Mouse (Mus musculus) limb, embryonic 14.5 days (tissue): ENCODE data around the gene Trh. TPM values are rescaled to one million over a fixed set of nuclear protein-coding genes. Genes with fewer than 3 reads are reported as not detected.

Experiments
- ATAC-seq: fragments of 200-750 bp; cut with Nextera tagmentation; 2 replicates; pipeline ENCODE4 v1.8.0; 2017; ENCODE audit warnings: low read depth, moderate number of reproducible peaks, moderate TSS enrichment; ENCODE audit not compliant: low FRiP score
- DNase-seq: peaks from one replicate; pipeline ENCODE4 v3.0.0-alpha.2; 2015; ENCODE audit warnings: low spot score
- H3K27ac ChIP-seq: fragments of 300-500 bp; sonication (generic); replicated peaks from 2 replicates; pipeline ENCODE4 v1.5.1; 2014; ENCODE audit warnings: low read depth, mild to moderate bottlenecking, low read length, moderate library complexity, mixed read lengths
- H3K27me3 ChIP-seq: fragments of 300-500 bp; sonication (generic); 2 replicates; pipeline ENCODE4 v1.6.1; 2014; ENCODE audit warnings: low read length, mixed read lengths; ENCODE audit not compliant: control insufficient read depth, insufficient read depth
- H3K36me3 ChIP-seq: fragments of 300-500 bp; sonication (generic); 2 replicates; pipeline ENCODE4 v1.6.1; 2014; ENCODE audit warnings: mild to moderate bottlenecking, low read length, moderate library complexity, mixed read lengths; ENCODE audit not compliant: control insufficient read depth, insufficient read depth
- H3K4me1 ChIP-seq: fragments of 300-500 bp; sonication (generic); 2 replicates; pipeline ENCODE4 v1.6.1; 2014; ENCODE audit warnings: antibody characterized with exemption, low read length, mixed read lengths; ENCODE audit not compliant: control insufficient read depth, insufficient read depth
- H3K4me2 ChIP-seq: fragments of 300-500 bp; sonication (generic); replicated peaks from 2 replicates; pipeline ENCODE4 v1.6.1; 2014; ENCODE audit warnings: low read depth, mild to moderate bottlenecking, low read length, moderate library complexity; ENCODE audit not compliant: severe bottlenecking
- H3K4me3 ChIP-seq: fragments of 300-500 bp; sonication (generic); replicated peaks from 2 replicates; pipeline ENCODE4 v1.5.1; 2014; ENCODE audit warnings: low read length
- H3K9ac ChIP-seq: fragments of 300-500 bp; sonication (generic); 2 replicates; pipeline ENCODE4 v1.6.1; 2014; ENCODE audit warnings: mild to moderate bottlenecking, low read depth, low read length, moderate library complexity; ENCODE audit not compliant: severe bottlenecking
- H3K9me3 ChIP-seq: fragments of 300-500 bp; sonication (generic); 2 replicates; pipeline ENCODE4 v1.6.1; 2016; ENCODE audit warnings: low read length; ENCODE audit not compliant: control insufficient read depth
- POLR2A ChIP-seq: fragments of 200-500 bp; IDR thresholded peaks from 2 replicates; pipeline ENCODE4 v1.8.0; 2012; ENCODE audit warnings: inconsistent platforms, mild to moderate bottlenecking, moderate library complexity, borderline replicate concordance; ENCODE audit not compliant: insufficient read depth, insufficient read length; ENCODE audit errors: extremely low read depth
- WGBS: fragments of 180-500 bp; shearing (Covaris S2); extraction: QIAGEN DNeasy Blood & Tissue Kit; methylation state at CpG from one replicate; pipeline ENCODE4 v1.1.7; 2014; 5-methylcytosine and 5-hydroxymethylcytosine counted together
- polyA plus RNA-seq, 2 experiments: library from polyadenylated mRNA; depleted of rRNA in 1 of 2; stranded (reverse) in 1 of 2; unstranded in 1 of 2; fragments of >200 nt; fragmentation: Nextera tagmentation in 1 of 2; extraction: Ambion mirVana in 1 of 2; gene quantifications; 2 replicates each; pipeline versions ENCODE4 v1.2.1 to v1.2.3; 2012 to 2014

The Trh gene
- polyA plus RNA-seq, 2 experiments: 0.18 TPM; not detected in 1

DNA sequence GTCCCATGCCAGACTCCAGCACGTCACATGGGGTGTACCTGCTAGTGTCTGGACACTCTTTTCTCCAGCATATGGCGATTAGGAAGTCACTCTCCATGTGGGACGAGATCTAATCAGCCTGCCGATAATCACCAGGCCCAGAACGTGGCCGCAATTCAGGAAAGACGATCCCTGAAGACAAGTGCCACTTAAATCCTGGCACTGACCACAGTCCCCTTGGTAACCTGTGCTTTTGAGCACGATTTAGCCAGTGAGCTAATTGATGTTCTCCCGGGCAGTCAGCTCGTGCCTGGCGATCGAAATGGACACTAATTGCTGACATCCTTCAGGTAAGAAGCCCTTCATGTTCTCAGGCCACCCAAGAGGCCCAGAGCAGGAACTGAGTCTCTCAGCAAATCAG, 9.4 kb downstream of the Trh start:
- H3K27ac ChIP-seq: no peak overlapping the region
- no peaks in the 10 kb centered on the region for H3K9me3 ChIP-seq
- no peak overlapping the region for H3K4me2 ChIP-seq
- 42% methylated on average over 12 of the region's 12 CpGs for WGBS
- H3K4me1 ChIP-seq: no peaks in the 10 kb centered on the region
- no peaks in the 10 kb centered on the region for H3K27me3 ChIP-seq
- no peak for TF ChIP-seq POLR2A
- H3K36me3 ChIP-seq: no peaks in the 10 kb centered on the region
- no peak for ATAC-seq
- no peak overlapping the region for H3K4me3 ChIP-seq
- H3K9ac ChIP-seq: no peak overlapping the region
- no peak for DNase-seq

DNA sequence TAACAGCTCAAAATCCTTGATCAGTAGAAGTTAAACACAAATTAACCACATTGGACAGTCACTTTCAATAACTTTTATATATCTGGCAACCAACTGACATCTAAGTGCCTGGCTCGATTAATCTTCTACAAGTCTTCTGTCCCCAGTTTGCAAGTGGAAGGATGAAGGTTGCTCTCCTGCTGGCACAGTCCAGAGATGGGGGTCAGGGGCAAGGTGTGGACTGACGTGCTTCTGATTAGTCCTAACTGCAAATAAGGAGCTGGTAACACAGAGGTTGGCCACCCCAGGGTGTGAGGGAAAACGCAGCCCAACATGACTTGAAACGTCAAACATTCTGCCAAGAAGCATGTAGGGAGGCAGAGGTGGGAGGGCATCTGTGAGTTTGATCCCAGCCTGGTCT, 12.7 kb downstream of the Trh start:
- H3K4me2 ChIP-seq: no peak overlapping the region

DNA sequence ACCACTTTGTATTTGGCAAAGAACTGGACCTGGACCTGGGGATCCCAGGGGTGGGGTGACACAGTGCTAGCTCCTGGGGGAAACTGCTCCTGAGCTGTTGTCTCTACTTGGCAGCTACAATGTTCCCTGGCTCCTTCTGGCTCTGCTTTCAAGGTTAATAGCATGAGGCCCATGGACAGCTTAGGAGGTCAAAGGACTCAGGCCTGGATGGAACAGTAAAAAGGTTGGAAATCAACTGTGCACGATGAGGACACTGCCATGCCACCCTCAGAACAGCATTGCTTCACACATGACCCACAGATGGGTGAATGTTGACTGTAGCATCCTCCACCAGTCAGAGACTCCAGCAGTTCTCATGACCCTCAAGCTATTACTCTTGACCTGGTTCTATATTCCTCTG, 13.1 kb downstream of the Trh start:
- Histone ChIP-seq H3K9me3 (no peaks in the 10 kb centered on the region), H3K4me2 (no peak overlapping the region), H3K4me3 (no peak overlapping the region), H3K27ac (no peak overlapping the region), H3K9ac (no peak overlapping the region), H3K36me3 (no peaks in the 10 kb centered on the region), H3K27me3 (no peaks in the 10 kb centered on the region), H3K4me1 (no peaks in the 10 kb centered on the region)
- no peak for TF ChIP-seq POLR2A
- no peak for ATAC-seq
- 67% methylated on average over 1 of the region's 1 CpGs for WGBS
- no peak for DNase-seq

More for the DNA sequence above, 12.7 kb downstream of the Trh start:
- Histone ChIP-seq H3K27me3 (no peaks in the 10 kb centered on the region), H3K9me3 (no peaks in the 10 kb centered on the region), H3K4me3 (no peak overlapping the region), H3K27ac (no peak overlapping the region), H3K9ac (no peak overlapping the region), H3K36me3 (no peaks in the 10 kb centered on the region), H3K4me1 (no peaks in the 10 kb centered on the region)
- DNase-seq (no peak), ATAC-seq (no peak)
- 53% methylated on average over 4 of the region's 4 CpGs for WGBS
- no peak for TF ChIP-seq POLR2A

DNA sequence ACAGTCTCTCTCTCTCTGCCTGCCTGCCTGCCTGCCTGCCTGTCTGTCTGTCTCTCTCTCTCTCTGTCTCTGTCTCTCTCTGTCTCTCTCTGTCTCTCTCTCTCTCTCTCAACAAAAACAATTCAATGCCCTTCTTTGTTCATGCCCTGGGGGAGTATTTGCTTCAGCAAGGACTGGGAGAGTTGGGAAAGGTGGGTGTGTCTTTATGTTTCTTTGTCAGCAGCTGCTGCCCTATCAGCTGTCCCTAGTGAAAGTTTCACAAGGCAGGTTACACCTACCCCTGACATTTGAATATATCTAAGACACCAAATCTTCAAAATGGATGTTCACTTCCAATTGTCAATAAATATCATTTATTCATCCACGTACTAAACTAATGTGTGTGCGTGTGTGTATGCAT, 14.9 kb downstream of the Trh start:
- DNase-seq (no peak), ATAC-seq (no peak)
- Histone ChIP-seq H3K27me3 (no peaks in the 10 kb centered on the region), H3K4me3 (no peak overlapping the region), H3K36me3 (no peaks in the 10 kb centered on the region), H3K9ac (no peak overlapping the region), H3K4me2 (no peak overlapping the region), H3K4me1 (no peaks in the 10 kb centered on the region), H3K9me3 (no peaks in the 10 kb centered on the region), H3K27ac (no peak overlapping the region)
- TF ChIP-seq POLR2A: no peak
- WGBS: 77% methylated on average over 2 of the region's 2 CpGs

DNA sequence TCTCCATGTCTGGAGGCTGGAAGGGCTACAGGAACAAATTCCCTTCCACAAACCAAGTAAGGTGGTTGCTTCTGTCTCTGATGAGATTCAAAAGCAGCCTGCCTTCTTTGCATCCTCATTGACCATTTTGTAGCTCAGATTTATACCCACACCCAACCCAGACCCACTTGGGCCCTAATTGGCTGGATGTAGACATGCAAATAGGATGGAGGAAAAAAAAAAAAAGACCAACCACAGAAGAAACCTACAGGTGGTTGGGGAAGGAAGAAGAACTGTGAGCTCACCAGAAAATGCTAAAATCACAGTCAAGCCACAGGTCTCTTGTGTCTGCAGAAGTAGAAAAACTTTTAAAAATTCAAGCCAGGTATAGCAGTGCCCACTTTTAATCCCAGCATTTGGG, 15.3 kb downstream of the Trh start:
- Histone ChIP-seq H3K9ac (no peak overlapping the region), H3K4me1 (no peaks in the 10 kb centered on the region), H3K4me2 (no peak overlapping the region), H3K27ac (no peak overlapping the region), H3K27me3 (no peaks in the 10 kb centered on the region), H3K36me3 (no peaks in the 10 kb centered on the region), H3K9me3 (no peaks in the 10 kb centered on the region), H3K4me3 (no peak overlapping the region)
- DNase-seq (no peak), ATAC-seq (no peak)
- TF ChIP-seq POLR2A: no peak

DNA sequence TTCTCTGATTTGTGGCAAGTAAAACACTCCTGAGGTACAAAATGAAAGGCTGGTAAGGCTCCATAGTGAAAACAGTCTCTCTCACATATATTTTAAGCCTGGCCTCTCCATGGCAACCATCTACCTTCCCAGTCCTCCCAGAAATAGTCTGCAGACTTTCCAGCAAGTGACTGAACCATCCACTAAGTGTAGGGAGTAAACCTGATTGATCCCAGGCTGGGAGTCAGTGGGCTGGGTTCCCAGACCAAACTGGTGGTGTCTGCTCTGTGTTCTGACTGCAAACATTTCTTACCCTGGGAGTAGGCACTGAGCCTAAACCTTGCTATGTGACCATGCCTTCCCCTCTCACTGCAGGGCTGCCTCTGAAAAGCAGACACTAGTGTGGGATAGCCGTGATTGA, 19.5 kb downstream of the Trh start:
- WGBS: 83% methylated on average over 1 of the region's 1 CpGs
- no peak overlapping the region for H3K9ac ChIP-seq
- H3K36me3 ChIP-seq: no peaks in the 10 kb centered on the region
- H3K4me1 ChIP-seq: no peaks in the 10 kb centered on the region
- ATAC-seq (no peak), DNase-seq (no peak)
- no peak overlapping the region for H3K4me3 ChIP-seq
- H3K27ac ChIP-seq: no peak overlapping the region
- H3K9me3 ChIP-seq: no peaks in the 10 kb centered on the region
- no peak overlapping the region for H3K4me2 ChIP-seq
- no peak for TF ChIP-seq POLR2A
- no peaks in the 10 kb centered on the region for H3K27me3 ChIP-seq
